Mouse (Mus musculus) neural tube, embryonic 14.5 days (tissue): ENCODE data around the gene Plcl1. TPM values are rescaled to one million over a fixed set of nuclear protein-coding genes. Genes with fewer than 3 reads are reported as not detected.

Experiments used
- ATAC-seq: fragments of 200-750 bp; cut with Nextera tagmentation; 2 replicates; pipeline ENCODE4 v1.8.0; 2017; ENCODE audit warnings: low read depth, mild to moderate bottlenecking, moderate TSS enrichment, moderate library complexity
- H3K27ac ChIP-seq: fragments of 300-500 bp; sonication (generic); 2 replicates; pipeline ENCODE4 v1.5.1; 2014; ENCODE audit warnings: low read depth, mild to moderate bottlenecking, control low read depth, low read length, moderate library complexity, mixed read lengths
- H3K27me3 ChIP-seq: fragments of 300-500 bp; sonication (generic); 2 replicates; pipeline ENCODE4 v1.6.1; 2014; ENCODE audit warnings: low read length; ENCODE audit not compliant: control insufficient read depth, insufficient read depth
- H3K36me3 ChIP-seq: fragments of 300-500 bp; sonication (generic); 2 replicates; pipeline ENCODE4 v1.6.1; 2014; ENCODE audit warnings: low read length, mixed read lengths; ENCODE audit not compliant: control insufficient read depth, insufficient read depth
- H3K4me1 ChIP-seq: fragments of 300-500 bp; sonication (generic); 2 replicates; pipeline ENCODE4 v1.6.1; 2014; ENCODE audit warnings: low read length; ENCODE audit not compliant: control insufficient read depth, insufficient read depth
- H3K4me2 ChIP-seq: fragments of 300-500 bp; sonication (generic); 2 replicates; pipeline ENCODE4 v1.6.1; 2014; ENCODE audit warnings: mild to moderate bottlenecking, low read depth, low read length, control low read depth
- H3K4me3 ChIP-seq: fragments of 300-500 bp; sonication (generic); 2 replicates; pipeline ENCODE4 v1.5.1; 2014; ENCODE audit warnings: low read depth, low read length, control low read depth, mixed read lengths
- H3K9ac ChIP-seq: fragments of 300-500 bp; sonication (generic); replicated peaks from 2 replicates; pipeline ENCODE4 v1.6.1; 2014; ENCODE audit warnings: low read depth, mild to moderate bottlenecking, control low read depth, low read length, mixed read lengths
- H3K9me3 ChIP-seq: fragments of 300-500 bp; sonication (generic); 2 replicates; pipeline ENCODE4 v1.6.1; 2016; ENCODE audit warnings: low read length; ENCODE audit not compliant: control insufficient read depth
- WGBS: fragments of 180-500 bp; shearing (Covaris S2); extraction: QIAGEN DNeasy Blood & Tissue Kit; methylation state at CpG from one replicate; pipeline ENCODE4 v1.1.7; 2014; 5-methylcytosine and 5-hydroxymethylcytosine counted together
- polyA plus RNA-seq: library from polyadenylated mRNA; unstranded; fragments of >200 nt; fragmentation: Nextera tagmentation; extraction: Ambion mirVana; gene quantifications from 2 replicates; pipeline ENCODE4 v1.2.1, GENCODE M21; 2014

Plcl1 gene
- polyA plus RNA-seq, 1 experiment from 2014 or later = 5.4 TPM

DNA sequence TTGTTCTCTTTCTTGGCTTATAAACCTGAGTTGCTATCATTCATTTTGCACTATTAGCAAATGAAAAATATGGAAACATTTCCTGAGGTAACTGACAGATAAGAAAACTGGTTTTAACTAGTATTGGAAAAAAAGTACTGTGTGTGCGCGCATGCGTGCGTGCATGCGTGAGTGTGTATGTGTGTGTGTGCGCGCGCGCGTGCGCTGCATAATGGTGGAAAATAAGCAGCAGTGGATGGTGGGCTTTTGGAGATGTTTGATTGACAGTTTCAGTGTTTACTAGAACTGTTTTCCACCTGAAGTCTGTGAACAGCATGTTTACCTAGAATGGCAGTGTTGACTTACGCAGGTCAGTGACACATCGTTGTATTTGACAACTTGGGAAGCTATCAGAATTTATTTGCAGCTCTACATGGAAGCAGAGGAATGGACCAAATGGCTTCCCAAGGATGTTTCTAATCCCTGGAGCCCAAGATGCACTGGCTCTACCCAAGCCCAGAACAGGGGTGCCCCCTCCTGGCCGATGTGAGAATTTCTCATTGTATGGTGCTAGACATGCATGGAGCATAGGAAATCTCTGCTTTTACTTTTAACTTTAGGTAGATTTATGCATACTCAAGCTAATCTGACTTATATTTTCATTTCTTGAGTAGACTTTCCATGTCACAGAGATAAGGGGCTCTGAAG, 330.5 kb downstream of the Plcl1 start:
- ATAC-seq = peak; percentile 92
- H3K36me3 ChIP-seq = no peaks in the 10 kb centered on the region
- H3K4me3 ChIP-seq = no peak overlapping the region
- no peaks in the 10 kb centered on the region for H3K27me3 ChIP-seq
- H3K9ac ChIP-seq = no peak overlapping the region
- H3K9me3 ChIP-seq = no peaks in the 10 kb centered on the region
- H3K4me1 ChIP-seq = no peaks in the 10 kb centered on the region
- H3K4me2 ChIP-seq = no peak overlapping the region
- H3K27ac ChIP-seq = no peak overlapping the region
- 84% methylated on average over 14 of the region's 14 CpGs for WGBS

DNA sequence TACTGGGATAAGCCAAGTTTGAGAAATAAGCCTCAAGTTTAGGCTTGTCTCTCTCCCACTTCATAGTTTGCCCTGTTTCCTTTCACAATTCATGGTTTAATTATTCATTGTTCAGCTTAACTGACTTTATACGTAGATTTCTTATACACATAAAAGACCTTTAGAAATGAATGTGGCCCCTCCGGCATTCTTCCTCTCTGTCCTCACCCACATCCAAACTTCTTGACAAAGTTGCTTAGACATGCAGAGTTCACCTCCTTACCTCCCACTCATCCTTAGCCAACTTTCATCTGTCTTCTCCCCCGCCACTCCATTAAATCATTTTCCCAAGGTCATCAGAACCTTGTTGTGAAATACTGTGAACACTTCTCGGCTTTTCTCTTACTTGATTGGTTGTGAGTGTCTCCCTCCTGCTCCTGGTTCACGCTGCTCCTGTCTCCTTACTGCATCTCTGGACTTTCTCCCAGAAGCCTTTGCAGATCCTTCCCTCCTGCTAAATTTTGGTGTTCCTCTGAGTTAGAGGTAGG, 331.1 kb downstream of the Plcl1 start:
- 62% methylated on average over 5 of the region's 5 CpGs for WGBS

DNA sequence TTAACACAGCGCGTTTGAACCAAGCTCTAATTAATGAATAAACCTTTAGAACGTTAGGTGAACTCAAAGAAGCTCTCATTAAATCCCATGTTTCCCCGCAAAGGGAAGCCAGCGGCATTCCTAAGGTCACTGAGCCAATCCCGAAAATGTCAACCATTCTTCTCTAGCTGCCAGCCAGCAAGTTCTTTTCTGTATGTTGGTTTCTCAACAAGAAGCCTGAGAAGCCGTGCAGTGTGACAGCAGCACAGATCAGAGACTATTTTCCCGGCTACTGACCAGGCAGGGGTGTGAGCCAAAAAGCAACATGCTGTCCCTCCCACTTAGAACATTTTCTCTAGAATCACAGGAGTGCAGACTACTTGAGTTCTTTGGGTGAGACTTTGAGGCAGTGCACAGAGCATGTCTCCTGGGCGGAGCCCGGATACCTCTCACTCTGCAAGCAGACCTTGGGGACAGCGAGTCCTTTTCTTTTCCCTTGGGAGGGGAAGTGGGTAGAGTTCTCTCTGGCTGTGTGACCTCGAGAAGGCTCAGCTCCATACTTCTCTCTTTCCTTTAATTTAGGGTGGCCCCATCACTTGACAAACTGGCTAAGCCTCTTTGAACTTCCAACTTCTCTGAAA, 333.1 kb downstream of the Plcl1 start:
- Histone ChIP-seq H3K4me1 (no peaks in the 10 kb centered on the region), H3K27ac (no peak overlapping the region), H3K9ac (no peak overlapping the region), H3K4me2 (no peak overlapping the region), H3K4me3 (no peak overlapping the region), H3K36me3 (no peaks in the 10 kb centered on the region), H3K9me3 (no peaks in the 10 kb centered on the region), H3K27me3 (no peaks in the 10 kb centered on the region)
- ATAC-seq = no peak
- 77% methylated on average over 12 of the region's 12 CpGs for WGBS

More for the DNA sequence above, 331.1 kb downstream of the Plcl1 start:
- Histone ChIP-seq H3K4me3 (no peak overlapping the region), H3K27ac (no peak overlapping the region), H3K36me3 (no peaks in the 10 kb centered on the region), H3K4me2 (no peak overlapping the region), H3K9me3 (no peaks in the 10 kb centered on the region), H3K27me3 (no peaks in the 10 kb centered on the region), H3K9ac (no peak overlapping the region), H3K4me1 (no peaks in the 10 kb centered on the region)
- no peak for ATAC-seq

DNA sequence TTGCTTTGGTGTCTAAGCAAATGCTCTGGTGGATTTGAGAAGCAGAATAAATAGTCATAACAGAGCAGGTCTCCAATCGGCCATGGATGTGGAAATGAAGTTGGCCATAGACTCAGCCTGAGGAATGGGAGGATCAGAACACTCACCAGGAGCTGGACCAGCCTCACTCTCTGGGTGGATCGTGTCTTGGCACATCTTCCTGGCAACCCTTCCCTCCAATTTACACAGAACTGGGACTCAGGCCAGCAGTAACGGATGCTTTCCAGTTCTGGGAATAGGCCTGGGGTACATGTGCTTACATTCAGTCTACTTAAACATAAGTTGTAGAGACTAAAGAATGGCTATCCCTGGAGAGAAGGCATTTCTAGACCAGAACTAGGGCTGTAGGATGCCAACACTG, 336.2 kb downstream of the Plcl1 start:
- WGBS = 66% methylated on average over 3 of the region's 3 CpGs
- ATAC-seq = no peak
- no peaks in the 10 kb centered on the region for H3K36me3 ChIP-seq

DNA sequence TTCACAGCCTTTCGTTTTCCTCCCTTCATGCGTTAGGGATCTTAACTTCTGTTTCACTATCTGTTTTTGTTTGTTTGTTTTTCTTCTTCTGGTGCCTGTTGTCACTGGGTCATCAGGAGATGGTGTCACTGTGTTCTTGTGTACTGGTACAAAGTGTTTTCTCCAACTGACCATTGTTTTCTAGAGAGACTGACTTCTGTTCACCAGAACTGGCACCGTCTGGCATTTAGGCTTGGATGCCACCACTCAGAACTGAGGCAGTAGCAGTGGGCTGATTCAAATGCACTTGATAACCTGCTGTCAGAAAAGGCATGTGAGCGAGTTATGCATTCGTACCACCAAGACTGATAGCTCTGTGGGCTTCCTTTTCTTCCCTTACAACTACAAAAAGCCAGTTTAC, 342.8 kb downstream of the Plcl1 start:
- Histone ChIP-seq H3K9ac (no peak overlapping the region), H3K36me3 (no peaks in the 10 kb centered on the region), H3K4me3 (no peak overlapping the region), H3K27me3 (no peaks in the 10 kb centered on the region), H3K27ac (no peak overlapping the region), H3K4me2 (no peak overlapping the region), H3K9me3 (no peaks in the 10 kb centered on the region), H3K4me1 (no peaks in the 10 kb centered on the region)
- no peak for ATAC-seq
- WGBS = 59% methylated on average over 5 of the region's 5 CpGs

More for the DNA sequence above, 336.2 kb downstream of the Plcl1 start:
- Histone ChIP-seq H3K4me1 (no peaks in the 10 kb centered on the region), H3K4me2 (no peak overlapping the region), H3K27me3 (no peaks in the 10 kb centered on the region), H3K27ac (no peak overlapping the region), H3K9ac (no peak overlapping the region), H3K4me3 (no peak overlapping the region), H3K9me3 (no peaks in the 10 kb centered on the region)

DNA sequence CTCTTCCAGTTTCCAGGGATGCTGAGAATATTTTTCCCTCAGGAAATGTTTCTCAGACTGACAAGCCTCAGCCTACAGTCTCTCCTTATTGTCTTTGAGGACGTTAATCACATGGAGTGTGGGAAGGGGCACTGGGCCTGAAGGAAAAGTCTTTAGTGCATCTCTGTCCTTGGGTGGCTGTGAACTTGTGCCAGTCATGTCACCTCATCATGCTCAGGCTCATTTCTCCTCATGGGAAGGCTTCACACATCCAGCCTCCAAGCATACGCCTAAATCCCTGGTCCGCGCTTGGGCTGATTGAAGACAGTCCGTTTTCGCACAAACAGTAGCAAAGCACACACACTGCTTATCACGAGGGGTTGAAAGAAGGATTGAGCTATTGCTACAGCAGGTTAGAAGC, 344.0 kb downstream of the Plcl1 start:
- no peaks in the 10 kb centered on the region for H3K4me1 ChIP-seq
- no peak for ATAC-seq
- H3K36me3 ChIP-seq = no peaks in the 10 kb centered on the region
- WGBS = 79% methylated on average over 7 of the region's 7 CpGs
- H3K9ac ChIP-seq = no peak overlapping the region
- no peak overlapping the region for H3K4me3 ChIP-seq
- H3K27me3 ChIP-seq = no peaks in the 10 kb centered on the region
- H3K27ac ChIP-seq = no peak overlapping the region
- H3K4me2 ChIP-seq = no peak overlapping the region
- H3K9me3 ChIP-seq = no peaks in the 10 kb centered on the region

DNA sequence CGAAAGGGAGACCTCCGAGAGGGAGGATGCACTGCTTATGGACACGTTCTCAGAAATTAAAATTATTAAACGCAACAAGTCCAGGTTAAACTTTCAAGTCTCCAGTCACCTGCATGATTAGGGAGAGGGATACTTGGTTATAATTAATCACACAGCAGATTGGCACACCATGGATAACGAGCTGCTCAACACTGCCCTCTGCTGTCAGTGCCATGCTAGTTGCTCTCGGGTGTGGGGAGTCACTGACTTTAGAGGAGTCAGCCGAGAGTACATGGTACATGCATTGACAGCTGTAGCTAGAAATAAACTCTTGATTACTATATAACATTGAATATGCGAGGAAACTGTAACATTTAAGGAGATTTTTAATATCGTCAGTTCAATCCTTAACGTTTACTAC, 350.0 kb downstream of the Plcl1 start:
- Histone ChIP-seq H3K9ac (no peak overlapping the region), H3K4me2 (no peak overlapping the region), H3K27ac (no peak overlapping the region), H3K4me1 (no peaks in the 10 kb centered on the region), H3K9me3 (no peaks in the 10 kb centered on the region), H3K36me3 (no peaks in the 10 kb centered on the region), H3K4me3 (no peak overlapping the region), H3K27me3 (no peaks in the 10 kb centered on the region)
- no peak for ATAC-seq
- WGBS = 70% methylated on average over 10 of the region's 10 CpGs

DNA sequence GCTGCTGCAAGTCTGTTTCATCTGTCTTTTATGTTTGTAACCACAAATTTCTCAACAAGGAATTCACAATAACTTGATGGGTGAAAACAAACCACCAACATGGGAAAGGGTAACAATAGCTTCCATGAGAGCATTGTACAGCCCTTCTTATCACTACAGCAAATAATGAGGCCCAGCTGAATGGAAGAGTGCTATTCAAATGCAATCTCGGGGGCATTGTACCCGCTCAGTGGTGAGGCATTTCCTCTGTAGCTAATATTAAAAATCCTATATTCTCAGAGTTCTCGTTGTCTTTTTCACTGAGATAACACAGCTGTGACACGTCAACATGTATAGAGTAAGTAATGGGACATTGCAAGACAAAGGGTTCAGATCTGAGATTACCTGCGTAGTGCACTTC, 356.6 kb downstream of the Plcl1 start:
- no peaks in the 10 kb centered on the region for H3K9me3 ChIP-seq
- 64% methylated on average over 5 of the region's 5 CpGs for WGBS
- H3K4me1 ChIP-seq = no peaks in the 10 kb centered on the region
- no peaks in the 10 kb centered on the region for H3K36me3 ChIP-seq
- no peak overlapping the region for H3K4me3 ChIP-seq
- H3K4me2 ChIP-seq = no peak overlapping the region
- no peak overlapping the region for H3K9ac ChIP-seq
- ATAC-seq = no peak
- H3K27ac ChIP-seq = 0 out of 2 replicates have a peak overlapping the region, but pooled peaks have one; percentile 22
- no peaks in the 10 kb centered on the region for H3K27me3 ChIP-seq

DNA sequence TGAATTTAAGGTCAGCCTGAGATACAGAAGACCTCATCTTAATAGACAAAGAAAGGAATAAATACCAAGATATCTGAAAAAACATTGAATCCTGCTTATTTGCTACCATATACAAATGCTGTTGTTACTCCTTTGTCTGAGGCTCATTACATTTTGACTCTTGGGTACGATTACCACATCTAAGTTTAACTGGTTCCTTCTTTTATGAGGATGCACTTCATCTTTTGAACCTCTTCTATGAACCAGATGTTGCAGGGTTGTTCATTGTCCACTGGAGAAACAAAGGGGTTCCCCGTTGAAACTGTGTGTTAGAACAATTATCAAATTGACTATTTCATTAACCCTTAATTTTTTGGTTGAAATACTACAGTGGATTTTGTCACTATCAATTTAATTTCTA, 357.4 kb downstream of the Plcl1 start:
- WGBS = 71% methylated on average over 2 of the region's 2 CpGs

More for the DNA sequence above, 357.4 kb downstream of the Plcl1 start:
- Histone ChIP-seq H3K9me3 (no peaks in the 10 kb centered on the region), H3K4me2 (no peak overlapping the region), H3K27ac (no peak overlapping the region), H3K27me3 (no peaks in the 10 kb centered on the region), H3K4me1 (no peaks in the 10 kb centered on the region), H3K36me3 (no peaks in the 10 kb centered on the region), H3K4me3 (no peak overlapping the region), H3K9ac (no peak overlapping the region)
- ATAC-seq = no peak
